Mouse (Mus musculus) neural tube, embryonic 14.5 days (tissue): ENCODE data around the gene Ranbp3. TPM values are rescaled to one million over a fixed set of nuclear protein-coding genes. Genes with fewer than 3 reads are reported as not detected.

Experiments used
- polyA plus RNA-seq: library from polyadenylated mRNA; unstranded; fragments of >200 nt; fragmentation: Nextera tagmentation; extraction: Ambion mirVana; gene quantifications from 2 replicates; pipeline ENCODE4 v1.2.1, GENCODE M21; 2014

Gene Ranbp3
- polyA plus RNA-seq, 1 experiment from 2014 or later: 93.6 TPM

Other genes with a start within 250 kb of the Ranbp3 start
- 255 and 266 TPM in 2 replicates for gene Ptprs, start 196.8 kb upstream of the Ranbp3 start, polyA plus RNA-seq
- gene Znrf4, start 160.9 kb upstream of the Ranbp3 start, polyA plus RNA-seq: not detected in 2 replicates
- gene Gm20219, start 118.9 kb upstream of the Ranbp3 start, polyA plus RNA-seq: 1.5 and 1.9 TPM in 2 replicates
- gene Safb2, start 88.7 kb upstream of the Ranbp3 start, polyA plus RNA-seq: 56.2 and 58.4 TPM in 2 replicates
- 80.9 and 84.8 TPM in 2 replicates for gene Safb, start 88.5 kb upstream of the Ranbp3 start, polyA plus RNA-seq
- 177 and 190 TPM in 2 replicates for gene 2410015M20Rik, start 63.5 kb upstream of the Ranbp3 start, polyA plus RNA-seq
- 1,033 and 1,098 TPM in 2 replicates for gene Rpl36, start 59.9 kb upstream of the Ranbp3 start, polyA plus RNA-seq
- gene Lonp1, start 46.4 kb upstream of the Ranbp3 start, polyA plus RNA-seq: 40.7 and 45.6 TPM in 2 replicates
- gene Catsperd, start 45.2 kb upstream of the Ranbp3 start, polyA plus RNA-seq: 2.6 and 3.7 TPM in 2 replicates
- gene Ndufa11, start 44.5 kb downstream of the Ranbp3 start, polyA plus RNA-seq: 570 and 693 TPM in 2 replicates
- gene Vmac, start 44.7 kb downstream of the Ranbp3 start, polyA plus RNA-seq: 16.9 and 19.4 TPM in 2 replicates
- 1.9 and 2.9 TPM in 2 replicates for gene Nrtn, start 84.2 kb downstream of the Ranbp3 start, polyA plus RNA-seq
- 79.0 and 81.0 TPM in 2 replicates for gene Dus3l, start 91.5 kb downstream of the Ranbp3 start, polyA plus RNA-seq
- 0.53 and 0.70 TPM in 2 replicates for gene Prr22, start 97.0 kb downstream of the Ranbp3 start, polyA plus RNA-seq
- gene Rfx2, start 157.7 kb downstream of the Ranbp3 start, polyA plus RNA-seq: 3.6 and 4.6 TPM in 2 replicates
- gene Acsbg2, start 201.2 kb downstream of the Ranbp3 start, polyA plus RNA-seq: not detected in 2 replicates
- gene 1700061G19Rik, start 202.2 kb downstream of the Ranbp3 start, polyA plus RNA-seq: 0.50 and 0.56 TPM in 2 replicates